In genomic region chr8:75211461-75211860, GRCm38 (mm10) we compare ENCODE assay signal across 10 mouse cellular contexts. TPM values are rescaled to one million over a fixed set of nuclear protein-coding genes. Genes with fewer than 3 reads are reported as not detected.
DNase-seq lines count a peak whose midpoint lies in the region; ATAC-seq and TF ChIP-seq lines count a peak whose summit lies in the region.
"Had no signal": no experiment of that assay in that cellular context is flagged by ENCODE, and none has a peak within 500 bp of the region (broad histone marks: within the 10 kb centered on the region; RNA-seq: fewer than 3 reads in every experiment).

No protein-coding gene starts in this region.

- no peak for TF ChIP-seq CTCF in Patski (IDR thresholded peaks at IDR 0.05)
- no peak for TF ChIP-seq CTCF in layer of hippocampus, adult 2 months (conservative IDR thresholded peaks at IDR 0.05)

- peak; percentile 80 for ATAC-seq in Patski
- peak; percentile 79 for ATAC-seq in lung, embryonic 16.5 days (ENCODE audit: low read depth)
- no peak for ATAC-seq in forebrain, embryonic 11.5 days (replicated peaks; ENCODE audit: low FRiP score)
- no peak for ATAC-seq in neural tube, embryonic 15.5 days (ENCODE audit: low FRiP score)
- no peak for ATAC-seq in hindbrain, embryonic 16.5 days

- H3K9me3 ChIP-seq in lung, embryonic 16.5 days (ENCODE audit: control insufficient read depth, low read length) = no peaks in the 10 kb centered on the region
- H3K9me3 ChIP-seq in forebrain, embryonic 11.5 days (ENCODE audit: control insufficient read depth, low read length) = no peaks in the 10 kb centered on the region
- H3K9me3 ChIP-seq in neural tube, embryonic 15.5 days (replicated peaks) = no peaks in the 10 kb centered on the region
- H3K9me3 ChIP-seq in hindbrain, embryonic 16.5 days (ENCODE audit: control insufficient read depth, low read length) = no peaks in the 10 kb centered on the region
- H3K9me3 ChIP-seq: embryonic facial prominence, embryonic 13.5 days; midbrain, embryonic 10.5 days had no signal

- no peaks in the 10 kb centered on the region for H3K36me3 ChIP-seq in lung, embryonic 16.5 days (ENCODE audit: control insufficient read depth, insufficient read depth, low read length)
- H3K36me3 ChIP-seq in forebrain, embryonic 11.5 days (ENCODE audit: control insufficient read depth, insufficient read depth, low read length) = no peaks in the 10 kb centered on the region
- no peaks in the 10 kb centered on the region for H3K36me3 ChIP-seq in neural tube, embryonic 15.5 days
- H3K36me3 ChIP-seq in hindbrain, embryonic 16.5 days (ENCODE audit: control insufficient read depth, insufficient read depth, low read length) = no peaks in the 10 kb centered on the region
- H3K36me3 ChIP-seq: embryonic facial prominence, embryonic 13.5 days; midbrain, embryonic 10.5 days had no signal

- CTCF ChIA-PET in Patski (lab: Charles Lee) = interaction anchor here (1.4 to 2.1 kb wide), 3 partner anchors 16 to 78 kb away, joined by 3 to 6 read pairs (median 5); no protein-coding TSS in a partner anchor

- H3K9ac ChIP-seq in lung, embryonic 16.5 days (ENCODE audit: low read length) = no peak overlapping the region
- no peak overlapping the region for H3K9ac ChIP-seq in forebrain, embryonic 11.5 days (ENCODE audit: low read length)
- H3K9ac ChIP-seq in neural tube, embryonic 15.5 days (replicated peaks) = no peak overlapping the region
- H3K9ac ChIP-seq in hindbrain, embryonic 16.5 days (ENCODE audit: low read depth, low read length) = no peak overlapping the region
- H3K9ac ChIP-seq: embryonic facial prominence, embryonic 13.5 days had no signal

- peak; percentile 85 for DNase-seq in Patski (ENCODE audit: low read depth, low spot score)
- DNase-seq in adrenal gland, adult 8-10 months = peak; percentile 86
- DNase-seq in heart, postnatal 36 days = peak; percentile 42 to 48
- no peak for DNase-seq in forebrain, embryonic 11.5 days (ENCODE audit: low spot score)
- DNase-seq in layer of hippocampus, adult 2 months (ENCODE audit: low spot score in 2 of 2) = no peak

- 0 out of 2 replicates have a peak overlapping the region, but pooled peaks have one; percentile 40 for H3K27ac ChIP-seq in lung, embryonic 16.5 days (ENCODE audit: low read length)
- H3K27ac ChIP-seq in forebrain, embryonic 11.5 days (ENCODE audit: low read depth, low read length) = no peak overlapping the region
- no peak overlapping the region for H3K27ac ChIP-seq in layer of hippocampus, adult 2 months
- H3K27ac ChIP-seq in neural tube, embryonic 15.5 days (replicated peaks) = no peak overlapping the region
- no peak overlapping the region for H3K27ac ChIP-seq in hindbrain, embryonic 16.5 days (ENCODE audit: low read depth, low read length)
- H3K27ac ChIP-seq: embryonic facial prominence, embryonic 13.5 days; midbrain, embryonic 10.5 days had no signal

- POLR2A ChIA-PET in Patski (lab: Charles Lee) = no interaction called here

- in situ Hi-C loops in Patski (cut with MboI; ENCODE audit: low pct_unique_long_range_greater_than_20kb) = no loop called here

- no peak overlapping the region for H3K4me3 ChIP-seq in lung, embryonic 16.5 days (ENCODE audit: low read length)
- no peak overlapping the region for H3K4me3 ChIP-seq in forebrain, embryonic 11.5 days (ENCODE audit: low read depth, low read length)
- no peak overlapping the region for H3K4me3 ChIP-seq in layer of hippocampus, adult 2 months
- no peak overlapping the region for H3K4me3 ChIP-seq in neural tube, embryonic 15.5 days (replicated peaks)
- H3K4me3 ChIP-seq in hindbrain, embryonic 16.5 days (ENCODE audit: low read length) = no peak overlapping the region
- H3K4me3 ChIP-seq: embryonic facial prominence, embryonic 13.5 days; midbrain, embryonic 10.5 days had no signal

- H3K4me1 ChIP-seq in lung, embryonic 16.5 days (replicated peaks; ENCODE audit: control insufficient read depth, insufficient read depth, low read length) = peaks cover 16% of the 10 kb centered on the region
- peaks cover 5% of the 10 kb centered on the region; the same call in 1 of the 2 replicates for H3K4me1 ChIP-seq in forebrain, embryonic 11.5 days (replicated peaks; ENCODE audit: control insufficient read depth, insufficient read depth, low read length)
- H3K4me1 ChIP-seq in neural tube, embryonic 15.5 days = peaks cover 24% of the 10 kb centered on the region
- peaks cover 11% of the 10 kb centered on the region for H3K4me1 ChIP-seq in hindbrain, embryonic 16.5 days (ENCODE audit: control insufficient read depth, insufficient read depth, low read depth, low read length)

- H3K4me2 ChIP-seq in lung, embryonic 16.5 days (ENCODE audit: low read depth, low read length) = no peak overlapping the region
- no peak overlapping the region for H3K4me2 ChIP-seq in forebrain, embryonic 11.5 days (ENCODE audit: low read depth, low read length, severe bottlenecking)
- H3K4me2 ChIP-seq in neural tube, embryonic 15.5 days = no peak overlapping the region
- H3K4me2 ChIP-seq in hindbrain, embryonic 16.5 days (ENCODE audit: low read length) = no peak overlapping the region
- H3K4me2 ChIP-seq: embryonic facial prominence, embryonic 13.5 days had no signal

- 20% methylated on average over 3 of the region's 3 CpGs for WGBS in lung, embryonic 16.5 days
- 78% methylated on average over 3 of the region's 3 CpGs for WGBS in forebrain, embryonic 11.5 days
- 47% methylated on average over 3 of the region's 3 CpGs for WGBS in neural tube, embryonic 15.5 days
- 37% methylated on average over 3 of the region's 3 CpGs for WGBS in hindbrain, embryonic 16.5 days

- H3K27me3 ChIP-seq in Patski = peaks cover 14% of the 10 kb centered on the region
- peaks cover 25% of the 10 kb centered on the region for H3K27me3 ChIP-seq in lung, embryonic 16.5 days (ENCODE audit: control insufficient read depth, insufficient read depth, low read depth, low read length)
- peaks cover 40% of the 10 kb centered on the region for H3K27me3 ChIP-seq in forebrain, embryonic 11.5 days (ENCODE audit: control insufficient read depth, insufficient read depth, low read length)
- peaks cover 46% of the 10 kb centered on the region for H3K27me3 ChIP-seq in neural tube, embryonic 15.5 days (replicated peaks)
- H3K27me3 ChIP-seq in hindbrain, embryonic 16.5 days (replicated peaks; ENCODE audit: control insufficient read depth, insufficient read depth, low read length) = peaks cover 28% of the 10 kb centered on the region

- intact Hi-C loops in heart, postnatal 36 days (cut with DNase I) = loop anchor here (10.0 kb wide), 1 partner anchor 217 kb away; the partner anchor contains the start of gene Hmgxb4

RNA-seq across cellular contexts. Expression of gene Rasd2, which starts 2.3 kb away (rescaled TPM):
- 3.6 TPM for polyA plus RNA-seq in Patski (2021)
- 10 to 100 TPM in 2 of 4 experiments, 1 to 10 TPM in 2; 4.3 to 12.2 (median 8.6) TPM for total RNA-seq in adrenal gland, adult 8-10 months (2022)
- 1 to 10 TPM; 3.1 to 4.7 TPM for total RNA-seq in heart, postnatal 36 days (2021)
- 0.59 and 1.1 TPM in 2 replicates for polyA plus RNA-seq in lung, embryonic 16.5 days (2015; fragmentation: Nextera tagmentation; extraction: Ambion mirVana)
- not detected in 2 replicates for polyA plus RNA-seq in forebrain, embryonic 11.5 days (2014; fragmentation: Nextera tagmentation; extraction: Ambion mirVana)
- total RNA-seq in layer of hippocampus, adult 2 months (2021) = 10 to 100 TPM; 69.5 to 79.3 TPM
- 2.9 and 4.4 TPM in 2 replicates for polyA plus RNA-seq in neural tube, embryonic 15.5 days (2015; fragmentation: Nextera tagmentation; extraction: Ambion mirVana)
- 4.0 and 4.1 TPM in 2 replicates for polyA plus RNA-seq in hindbrain, embryonic 16.5 days (2015; fragmentation: Nextera tagmentation; extraction: Ambion mirVana)

Comparison
In these comparisons a context has a peak if more than half of its experiments do, and no peak if none do; other contexts are left out.
1. ATAC-seq: peak in Patski (single experiment) and lung, embryonic 16.5 days (single experiment); none in forebrain, embryonic 11.5 days (single experiment), neural tube, embryonic 15.5 days (single experiment) and hindbrain, embryonic 16.5 days (single experiment).
2. DNase-seq: peak in Patski (single experiment), adrenal gland, adult 8-10 months (single experiment) and heart, postnatal 36 days (2 of 2); none in forebrain, embryonic 11.5 days (single experiment) and layer of hippocampus, adult 2 months (0 of 2).